Mouse (Mus musculus): Measurements from ENCODE around the gene Klf6.

GRCm38 (mm10) chr13:5869433-5869832, 8.2 kb downstream of the Klf6 start:
- TF ChIP-seq CTCF (IDR thresholded peaks at IDR 0.05; ENCODE audit: low read depth, low read length), result no peak
- no peak for TF ChIP-seq POLR2A (IDR thresholded peaks at IDR 0.05; ENCODE audit: insufficient read depth, low read length)
- TF ChIP-seq EP300 (IDR thresholded peaks at IDR 0.05; ENCODE audit: insufficient read depth, low read depth, low read length), result no peak
